Mouse (Mus musculus) spleen, adult 18-20 months (tissue): Measurements from ENCODE around the gene Ogt.

Experiments used
- DNase-seq, 2 experiments: peaks; one replicate each; pipeline ENCODE4 v3.0.0; 2022; ENCODE audit warnings: mixed read lengths in 2 of 2

Ogt gene

DNA sequence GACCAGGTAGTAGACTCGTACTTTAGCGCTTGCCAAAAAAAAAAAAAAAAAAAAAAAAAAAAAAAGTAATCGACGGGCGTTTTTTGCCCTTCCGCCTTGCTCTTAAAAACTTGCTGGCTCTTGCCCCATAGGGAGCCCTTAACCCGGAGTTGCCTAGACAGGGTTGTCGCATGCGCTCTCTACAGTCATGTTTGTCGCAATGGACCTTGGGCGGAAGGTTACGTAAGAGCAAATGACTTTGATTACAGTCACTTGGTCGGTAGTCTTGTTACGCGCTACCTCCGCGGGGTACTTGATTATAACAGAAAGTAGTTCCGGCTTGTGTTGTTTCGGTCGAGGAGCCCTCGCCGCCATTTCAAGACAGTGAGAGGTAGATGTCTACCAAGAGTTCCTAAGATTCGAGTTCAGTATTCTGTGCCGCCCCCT is at the start of gene Ogt:
Gene Ogt (plus strand): TSS at position 320 of the 426 bp plus-strand sequence.
- peak; percentile 77 to 81 for DNase-seq

DNA sequence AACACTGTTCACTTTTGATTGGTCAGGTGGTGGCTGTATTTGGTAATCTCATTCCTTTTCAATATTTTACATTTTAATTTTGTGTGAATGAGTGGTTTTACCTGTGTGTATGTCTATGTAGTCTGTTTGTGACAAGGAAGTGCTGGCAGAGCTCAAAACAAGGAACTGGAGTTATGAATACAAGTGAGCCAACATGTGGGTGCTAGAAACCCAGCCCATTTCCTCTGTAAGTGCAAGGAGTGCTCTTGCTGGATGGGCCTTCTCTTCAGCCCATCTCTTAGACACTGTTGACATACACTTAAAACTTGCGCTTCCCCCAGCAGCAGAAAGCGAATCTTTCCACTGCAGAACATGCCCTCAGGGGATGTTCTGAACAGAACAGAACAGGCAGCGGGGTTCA is 23.7 kb upstream of the Ogt start:
- no peak for DNase-seq

DNA sequence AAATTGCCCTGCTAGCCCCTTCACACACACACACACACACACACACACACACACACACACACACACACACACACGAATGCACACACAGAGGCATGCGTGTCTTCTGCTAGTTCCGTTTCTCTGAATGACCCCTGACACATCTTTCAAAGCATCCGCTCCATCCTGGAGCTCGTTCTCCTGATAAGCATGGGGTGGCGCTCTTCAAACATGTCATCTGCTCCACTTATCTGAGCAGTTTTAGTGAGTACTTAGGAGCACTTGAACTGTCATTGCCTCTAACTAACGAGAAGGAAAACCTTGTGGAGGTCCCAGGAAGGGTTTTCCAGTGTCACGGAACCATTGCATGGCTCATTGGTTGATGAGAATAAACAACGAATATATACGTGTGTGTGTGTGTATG is 22.0 kb upstream of the Ogt start:
- DNase-seq, result no peak

DNA sequence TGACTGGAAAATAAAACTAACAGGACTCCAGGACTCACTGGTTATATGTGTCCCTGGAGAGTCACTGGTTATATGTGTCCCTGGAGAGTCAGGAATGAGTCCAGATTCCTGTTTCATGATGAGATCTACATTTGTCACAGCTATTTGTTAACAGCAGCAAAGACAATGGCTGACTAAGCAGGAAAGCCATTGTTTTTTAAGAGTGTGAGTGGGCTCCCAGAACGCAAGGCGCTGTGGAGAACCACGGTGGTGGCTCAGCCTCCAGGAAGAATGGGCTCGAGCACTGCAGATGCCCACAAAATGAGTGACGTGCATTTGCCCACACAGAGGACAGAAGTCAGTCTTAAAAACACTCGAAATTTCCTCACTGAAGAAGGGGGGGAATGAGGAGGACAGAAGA is 19.5 kb upstream of the Ogt start:
- DNase-seq, result no peak

DNA sequence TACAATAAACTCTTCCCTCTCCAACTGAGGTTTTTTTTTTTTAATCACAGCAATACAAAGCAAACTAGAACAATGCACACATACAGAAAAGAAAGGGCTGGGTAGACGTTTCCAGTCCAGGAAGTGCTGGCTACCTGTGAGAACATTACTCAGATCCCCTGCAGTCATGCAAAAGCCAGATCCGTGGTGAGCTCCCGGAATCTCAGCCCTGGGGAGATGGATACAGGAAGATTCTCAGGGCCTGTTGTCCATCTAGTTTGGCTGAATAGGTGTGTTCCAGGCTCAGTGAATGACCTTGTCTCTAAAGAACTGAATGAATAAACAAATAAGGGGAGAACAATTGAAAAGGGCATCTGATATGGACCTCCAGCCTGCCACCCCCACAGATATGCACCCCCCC is 17.3 kb upstream of the Ogt start:
- no peak for DNase-seq

DNA sequence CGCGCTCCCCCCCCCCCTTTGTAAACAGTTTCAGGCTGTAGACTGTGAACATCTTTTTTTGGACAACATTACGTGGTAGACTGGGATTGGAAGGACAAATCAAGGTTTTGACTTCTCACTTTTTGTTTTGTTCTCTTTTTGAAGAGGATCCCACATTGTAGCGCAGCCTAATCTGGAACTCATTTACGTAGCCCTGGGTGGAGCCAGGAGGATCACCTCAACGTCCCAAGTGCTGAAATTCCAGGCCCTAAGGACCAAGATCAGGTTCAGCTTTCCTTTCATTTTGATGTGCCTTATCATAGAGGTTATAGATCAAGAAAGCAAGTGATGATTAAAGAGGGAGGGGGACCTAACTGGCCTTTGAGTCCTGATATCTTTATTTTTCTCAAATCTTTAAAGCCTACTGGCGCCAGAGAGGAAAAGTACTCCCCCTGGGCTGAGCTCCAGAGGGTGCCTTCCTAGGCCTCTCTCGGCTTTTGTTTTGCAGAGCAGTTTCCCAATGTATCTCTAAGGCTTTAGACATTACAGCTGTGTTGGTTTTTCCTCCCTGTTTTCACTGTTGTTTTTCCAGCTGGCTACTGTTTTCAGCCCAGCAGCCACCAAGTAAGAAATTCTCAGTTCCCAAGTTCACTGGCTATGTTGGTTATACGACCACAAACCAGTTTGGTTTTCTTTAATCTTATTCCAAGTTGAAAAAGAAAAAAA is 2.9 kb upstream of the Ogt start:
- no peak for DNase-seq

DNA sequence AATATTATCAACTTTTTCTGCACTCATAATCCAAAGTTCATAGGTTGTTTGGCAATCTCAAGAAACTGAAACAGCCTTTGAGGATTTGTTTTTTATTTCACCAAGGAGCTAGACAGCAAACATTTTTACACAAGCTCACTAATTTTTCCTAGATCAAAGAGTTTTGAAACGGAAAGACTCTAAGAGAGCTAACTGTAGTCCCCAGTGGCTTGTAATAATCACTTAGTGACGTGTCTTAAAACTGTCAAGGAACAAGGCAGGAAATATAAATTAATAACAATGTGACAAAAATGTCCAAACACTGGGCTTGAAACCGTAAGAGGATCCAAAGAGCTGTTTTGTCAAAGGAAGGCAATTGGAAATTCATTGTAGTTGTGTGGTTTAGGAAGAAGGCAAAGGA is 1.0 kb upstream of the Ogt start:
- no peak for DNase-seq

DNA sequence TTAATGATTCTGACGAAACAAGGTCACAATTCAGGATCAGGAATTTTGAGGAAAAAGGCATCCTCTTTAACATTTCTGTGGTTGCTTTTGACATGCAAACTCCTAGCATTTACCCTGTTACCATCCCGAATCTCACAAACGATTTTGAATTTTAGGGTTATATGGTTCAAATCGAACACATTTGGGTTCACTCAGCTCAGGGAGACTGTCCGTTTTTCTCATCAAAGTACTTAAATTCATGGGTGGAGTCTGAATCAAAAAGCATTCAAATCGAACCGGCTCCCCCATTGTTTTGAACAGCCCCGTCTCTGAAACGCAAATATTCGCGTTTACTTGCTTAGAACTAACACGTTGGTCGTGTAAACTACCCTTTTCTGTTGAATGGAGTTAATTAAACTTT is 554 bp upstream of the Ogt start:
- DNase-seq, result no peak

DNA sequence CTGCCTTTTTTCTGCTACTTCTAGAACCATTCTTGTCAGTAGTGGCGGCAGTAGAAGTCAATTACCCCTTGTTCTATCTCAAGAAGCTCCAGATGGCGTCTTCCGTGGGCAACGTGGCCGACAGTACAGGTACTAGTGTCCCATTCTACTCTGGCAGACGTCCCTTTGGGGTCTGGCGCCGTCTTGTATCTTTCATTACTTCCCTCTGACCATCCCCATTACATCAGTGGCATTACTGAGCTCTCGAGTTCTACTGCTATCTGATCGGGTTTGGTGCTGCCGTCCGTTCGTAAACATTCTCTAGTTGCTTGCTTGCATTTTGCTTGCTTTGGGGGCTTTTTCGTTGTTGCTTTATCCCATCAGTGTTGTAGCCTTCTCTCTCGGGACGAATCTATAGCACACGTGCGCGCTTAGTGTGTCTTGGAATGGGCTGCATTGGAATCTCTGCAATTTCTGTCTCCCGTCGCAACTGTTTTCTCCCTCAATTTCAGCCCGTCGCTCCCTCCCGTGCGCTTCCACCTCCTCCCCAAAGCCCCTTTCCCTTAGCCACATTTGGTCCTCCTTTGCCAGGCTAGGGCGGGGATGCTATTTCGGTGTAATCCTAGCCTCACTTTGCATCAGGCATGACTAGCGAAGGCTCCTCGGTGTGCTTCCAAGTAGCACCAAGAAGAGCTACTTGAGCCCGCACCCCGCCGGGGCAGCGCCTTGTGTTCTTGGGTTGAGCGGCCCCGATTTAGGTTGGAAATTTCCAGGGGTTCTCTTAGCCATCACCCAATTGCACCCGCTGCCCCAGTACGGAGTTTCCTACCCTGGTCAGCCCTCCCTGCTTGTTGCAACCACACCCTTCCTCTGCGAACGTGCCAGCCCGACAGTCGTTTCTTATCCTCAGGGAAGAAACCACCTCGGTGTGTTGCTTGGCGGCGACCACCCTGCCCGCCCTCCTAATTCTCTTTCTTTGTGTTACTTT is 617 bp downstream of the Ogt start:
- peak; percentile 13 to 26 for DNase-seq

DNA sequence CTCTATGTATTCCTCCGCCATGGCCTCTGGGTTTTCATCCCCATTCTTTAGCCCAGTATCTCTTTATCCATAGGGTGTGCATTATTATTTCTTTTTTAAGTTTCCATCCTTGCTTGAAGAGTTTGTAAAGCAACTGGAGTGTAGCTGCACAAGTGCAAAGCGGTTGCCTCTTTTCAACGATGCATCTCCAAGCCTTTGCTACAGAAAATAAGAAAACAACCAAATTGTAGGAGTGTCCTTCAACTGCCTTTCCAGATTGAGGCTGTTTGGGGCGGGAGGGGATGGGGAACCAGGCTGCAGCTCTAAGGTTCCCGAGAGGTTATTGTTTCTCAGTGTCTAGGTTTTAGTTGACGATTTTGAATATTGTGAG is 1.3 kb downstream of the Ogt start:
- no peak for DNase-seq

DNA sequence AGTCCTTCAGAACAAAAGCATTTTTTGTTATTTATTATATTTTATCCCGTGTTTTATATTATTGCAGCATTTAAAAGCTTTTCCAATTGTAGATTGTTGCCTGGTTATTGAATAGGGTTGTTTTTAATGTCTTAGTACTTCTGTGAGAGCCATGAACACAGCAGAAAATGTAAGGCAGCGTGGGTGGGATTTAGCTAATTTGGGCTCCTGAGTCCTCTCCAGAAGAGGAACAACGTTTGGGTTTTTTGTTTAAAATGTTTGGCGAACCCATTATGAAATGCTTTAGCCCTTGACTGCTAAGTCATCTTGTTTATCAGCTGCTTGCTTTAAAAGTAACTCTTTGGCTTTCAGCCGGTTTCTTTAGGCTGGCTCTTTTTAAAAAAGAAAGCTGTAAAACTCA is 2.2 kb downstream of the Ogt start:
- no peak for DNase-seq

DNA sequence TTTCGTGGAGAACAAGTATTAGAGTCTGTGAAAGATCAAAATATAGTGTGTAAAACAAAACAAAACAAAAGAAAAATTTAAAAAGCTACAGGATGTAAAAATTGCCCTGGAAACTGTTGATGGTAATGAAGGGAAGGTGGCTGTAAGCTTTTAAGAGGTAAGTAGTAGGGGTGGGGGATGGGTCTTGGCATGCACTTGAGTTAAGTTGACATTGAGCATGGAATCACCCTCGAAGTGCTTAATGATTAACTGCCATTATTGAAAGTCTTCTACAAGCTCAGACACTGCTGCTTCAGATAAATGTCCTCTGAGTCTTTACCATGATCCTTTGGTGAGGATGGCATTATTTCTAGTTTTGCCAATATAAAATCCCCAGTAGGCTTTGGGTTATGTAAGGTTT is 5.4 kb downstream of the Ogt start:
- DNase-seq, result no peak

DNA sequence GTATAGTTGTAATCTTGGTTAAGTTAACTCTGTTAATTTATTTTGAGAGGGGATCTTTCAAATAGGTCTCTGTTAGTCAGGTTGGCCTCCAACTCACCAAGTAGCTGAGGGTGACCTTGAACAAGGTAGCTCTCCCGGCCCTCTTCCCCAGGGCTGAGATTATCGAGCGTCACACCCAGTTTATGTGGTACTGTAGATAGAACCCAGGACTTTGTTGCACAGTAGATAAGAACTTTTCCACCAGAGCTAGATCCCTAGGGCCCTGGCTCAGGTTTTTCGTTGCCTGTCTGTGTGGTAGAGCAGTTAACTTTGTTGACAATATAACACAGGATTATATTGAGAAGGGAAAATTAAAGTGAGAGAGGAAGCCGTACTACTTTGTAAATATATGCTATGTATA is 6.8 kb downstream of the Ogt start:
- no peak for DNase-seq

DNA sequence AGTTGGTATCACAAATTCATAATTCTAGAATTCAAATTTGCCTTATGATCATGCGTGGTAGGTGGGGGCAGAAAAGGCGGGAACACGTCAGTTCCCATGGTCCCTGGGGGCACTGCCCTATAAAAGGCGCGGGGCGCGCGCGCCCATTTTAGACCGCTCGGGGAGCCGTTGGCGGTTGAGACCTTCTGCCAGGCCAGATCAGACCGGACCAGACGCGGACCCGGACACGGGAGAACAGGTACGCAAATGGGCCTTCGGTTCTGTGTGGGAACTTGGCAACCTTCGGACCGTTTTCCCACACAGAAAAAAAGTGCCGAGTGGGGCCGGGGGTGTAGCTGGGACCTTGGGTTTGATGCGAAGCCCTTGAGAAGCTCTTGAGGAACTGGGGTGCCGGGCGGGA is 55.8 kb downstream of the Ogt start:
- DNase-seq, result no peak

DNA sequence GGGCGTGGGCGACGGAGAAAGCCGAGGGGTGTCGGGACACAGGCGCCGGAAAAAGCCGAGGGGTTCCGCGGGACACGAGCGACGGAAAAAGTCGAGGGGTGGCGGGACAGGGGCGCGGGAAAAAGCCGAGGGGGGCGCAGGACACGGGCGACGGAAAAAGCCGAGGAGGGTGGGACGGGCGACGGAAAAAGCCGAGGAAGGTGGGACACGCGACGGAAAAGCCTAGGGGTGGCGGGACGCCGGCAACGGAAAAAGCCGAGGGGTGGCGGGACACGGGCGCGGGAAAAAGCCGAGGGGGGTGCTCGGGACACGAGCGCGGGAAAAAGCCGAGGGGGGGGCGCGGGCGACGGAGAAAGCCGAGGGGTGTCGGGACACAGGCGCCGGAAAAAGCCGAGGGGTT is 57.7 kb downstream of the Ogt start:
- DNase-seq, result no peak

DNA sequence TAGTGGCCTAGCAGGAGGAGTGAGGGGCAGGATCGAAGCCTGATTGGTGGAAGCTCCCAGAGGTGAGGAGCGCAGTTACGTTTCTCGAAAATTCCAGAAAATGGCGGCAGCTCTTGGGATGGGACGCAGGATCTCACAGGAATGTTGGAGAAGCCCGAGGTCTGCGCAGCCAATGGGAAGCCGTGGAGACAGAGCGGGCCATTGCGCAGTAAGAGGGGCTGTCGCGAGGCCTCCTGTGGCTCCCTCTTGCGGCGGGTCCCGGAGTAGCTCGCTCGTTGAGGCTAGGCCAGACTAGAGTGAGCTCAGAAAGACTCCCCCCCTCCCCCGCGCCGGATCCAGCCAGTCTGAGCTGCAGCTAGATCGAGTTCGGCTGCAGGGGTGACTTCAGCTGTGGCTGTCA is 58.4 kb downstream of the Ogt start:
- DNase-seq, result no peak

DNA sequence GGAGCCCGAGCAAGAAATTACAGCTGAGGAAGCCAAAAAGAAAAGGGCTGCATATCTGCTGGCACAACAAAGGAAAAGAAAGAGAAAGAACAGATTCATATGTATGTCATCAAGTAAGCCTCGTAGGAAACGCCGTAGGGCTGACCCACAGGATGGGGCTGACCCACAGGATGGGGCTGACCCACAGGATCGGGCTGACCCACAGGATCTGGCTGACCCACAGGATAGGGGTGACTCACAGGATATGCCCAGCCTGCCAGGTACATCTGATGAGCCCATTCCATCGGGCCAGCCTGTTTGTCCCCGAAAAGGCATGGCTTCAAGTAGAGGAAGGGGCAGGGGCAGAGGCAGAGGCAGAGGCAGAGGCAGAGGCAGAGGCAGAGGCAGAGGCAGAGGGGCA is 65.3 kb downstream of the Ogt start:
- DNase-seq, result no peak

DNA sequence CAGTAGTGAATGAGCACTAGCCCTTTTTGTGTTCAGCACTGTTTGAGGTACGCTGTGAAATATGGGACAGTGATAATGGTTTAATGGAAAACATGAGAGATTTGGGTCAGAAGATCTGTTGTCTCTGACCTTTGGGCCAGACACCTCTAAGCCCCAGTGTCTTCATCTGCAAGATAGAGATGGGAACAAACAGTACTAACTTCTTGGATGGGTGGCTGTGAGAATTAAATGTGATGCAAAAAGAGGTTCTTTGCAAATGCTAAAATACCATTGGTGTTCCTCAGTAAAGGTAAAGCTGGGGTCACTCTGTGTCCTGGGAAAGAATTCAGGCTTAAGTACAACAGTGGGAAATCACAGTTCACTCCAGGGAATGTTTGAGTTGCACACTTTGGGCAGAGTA is 80.5 kb downstream of the Ogt start:
- DNase-seq, result no peak

DNA sequence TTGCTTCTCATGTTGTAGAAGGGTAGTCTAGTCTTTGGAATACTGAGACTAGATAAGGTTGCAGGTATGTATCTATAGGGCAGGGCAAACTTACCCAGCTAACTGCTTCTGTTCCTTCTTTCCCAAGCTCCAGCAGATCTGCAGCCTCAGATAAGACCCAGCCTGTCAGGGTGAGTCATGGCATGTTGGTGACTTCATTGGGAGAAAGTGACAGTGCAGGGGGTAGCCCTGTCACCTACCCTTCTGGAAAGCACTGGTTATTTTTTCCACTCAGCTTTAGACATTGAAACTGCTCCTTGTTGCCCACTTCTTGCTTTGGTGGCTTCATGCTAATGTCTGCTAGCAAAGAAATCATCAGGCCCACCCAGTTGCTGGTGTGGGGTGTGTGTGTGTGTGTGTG is 90.2 kb downstream of the Ogt start:
- no peak for DNase-seq

DNA sequence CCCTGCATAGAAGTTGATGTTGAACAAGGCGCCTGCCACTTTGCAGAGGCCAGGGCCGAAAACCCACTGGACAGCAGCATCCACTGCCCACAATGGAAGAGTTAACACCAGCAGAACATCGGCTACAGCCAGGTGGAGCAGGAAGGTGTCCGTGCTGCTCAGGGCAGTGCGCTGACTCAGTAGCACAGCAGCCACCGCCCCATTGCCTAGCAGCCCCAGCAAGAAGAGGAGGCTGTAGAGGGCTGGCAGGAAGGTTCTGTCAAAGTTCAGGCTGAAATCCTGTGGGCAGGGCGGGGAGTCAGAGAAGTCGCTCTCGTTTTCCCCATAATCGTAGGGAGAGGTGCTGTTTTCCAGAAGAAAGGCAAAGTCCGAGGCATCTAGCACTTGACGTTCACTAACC is 92.8 kb downstream of the Ogt start:
- no peak for DNase-seq

DNA sequence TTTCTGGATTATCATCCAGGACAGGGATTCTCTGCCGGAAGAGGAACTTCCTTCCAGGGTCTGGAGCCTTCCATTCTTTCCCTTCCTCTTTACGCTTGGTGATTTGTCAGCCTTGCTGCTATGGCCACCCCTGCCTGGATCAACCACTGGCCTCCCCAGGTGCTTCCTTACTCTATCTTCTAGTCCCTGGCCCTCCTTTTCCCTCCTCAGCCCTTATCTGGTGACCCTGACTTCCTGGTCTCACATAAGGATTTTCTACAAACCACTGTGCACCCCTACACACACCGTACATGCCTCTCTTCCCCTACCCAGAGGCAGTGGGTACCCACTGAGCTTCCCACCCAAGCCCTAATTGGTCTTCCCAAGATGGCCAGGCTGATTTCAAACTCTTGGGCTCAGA is 93.4 kb downstream of the Ogt start:
- DNase-seq, result no peak

DNA sequence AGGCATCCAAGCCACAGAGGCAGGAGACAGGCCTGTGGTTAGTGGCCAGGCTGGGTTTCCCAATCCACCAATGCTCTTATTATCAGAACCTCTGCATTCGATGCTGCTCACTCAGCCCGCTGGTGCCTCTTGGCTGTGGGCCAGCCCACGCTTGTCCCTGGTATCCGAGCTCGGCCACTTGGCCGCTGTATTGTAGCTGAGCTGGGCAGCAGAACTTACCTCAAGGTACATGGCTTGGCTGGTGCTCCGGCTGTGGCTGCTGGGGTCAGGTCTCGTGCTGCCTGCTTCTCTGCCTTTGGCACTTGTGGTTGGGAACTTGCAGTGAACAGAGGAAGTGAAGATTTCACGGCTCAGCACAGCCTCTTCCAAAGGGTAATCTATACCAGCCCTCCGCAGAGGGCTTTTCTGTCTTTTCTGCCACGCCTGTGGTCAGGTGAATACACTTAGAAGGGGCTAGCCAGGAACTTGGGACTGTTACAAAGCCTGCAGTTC is 94.0 kb downstream of the Ogt start, which contains the start of gene Cxcr3:
Gene Cxcr3 (minus strand): TSS at position 442 of the 492 bp plus-strand sequence.
- DNase-seq, result peak; percentile 26 to 37
